Mouse (Mus musculus) heart, embryonic 16.5 days (tissue): ENCODE results near the gene Usp27x. TPM values are rescaled to one million over a fixed set of nuclear protein-coding genes. Genes with fewer than 3 reads are reported as not detected.

Experiments
- ATAC-seq: fragments of 200-750 bp; cut with Nextera tagmentation; replicated peaks from 2 replicates; pipeline ENCODE4 v1.8.0; 2017; ENCODE audit warnings: moderate number of reproducible peaks; ENCODE audit not compliant: insufficient read depth, low FRiP score; ENCODE audit errors: extremely low read depth
- H3K27ac ChIP-seq: fragments of 300-500 bp; sonication (generic); 2 replicates; pipeline ENCODE4 v1.5.1; 2014; ENCODE audit warnings: mild to moderate bottlenecking, low read length, control low read depth, moderate library complexity
- H3K27me3 ChIP-seq: fragments of 300-500 bp; sonication (generic); 2 replicates; pipeline ENCODE4 v1.6.1; 2014; ENCODE audit warnings: low read length, mixed read lengths; ENCODE audit not compliant: control insufficient read depth, insufficient read depth
- H3K36me3 ChIP-seq: fragments of 300-500 bp; sonication (generic); 2 replicates; pipeline ENCODE4 v1.6.1; 2014; ENCODE audit not compliant: control insufficient read depth, insufficient read depth
- H3K4me1 ChIP-seq: fragments of 300-500 bp; sonication (generic); 2 replicates; pipeline ENCODE4 v1.6.1; 2014; ENCODE audit warnings: low read length, mixed read lengths; ENCODE audit not compliant: control insufficient read depth, insufficient read depth
- H3K4me2 ChIP-seq: fragments of 300-500 bp; sonication (generic); 2 replicates; pipeline ENCODE4 v1.6.1; 2014; ENCODE audit warnings: low read depth, mild to moderate bottlenecking, control low read depth, low read length
- H3K4me3 ChIP-seq: fragments of 300-500 bp; sonication (generic); 2 replicates; pipeline ENCODE4 v1.5.1; 2014; ENCODE audit warnings: mild to moderate bottlenecking, control low read depth, low read length
- H3K9ac ChIP-seq: fragments of 300-500 bp; sonication (generic); 2 replicates; pipeline ENCODE4 v1.6.1; 2014; ENCODE audit warnings: low read length, control low read depth
- H3K9me3 ChIP-seq: fragments of 300-500 bp; sonication (generic); replicated peaks from 2 replicates; pipeline ENCODE4 v1.6.1; 2016; ENCODE audit warnings: low read length; ENCODE audit not compliant: control insufficient read depth
- WGBS: fragments of 180-500 bp; shearing (Covaris S2); extraction: QIAGEN DNeasy Blood & Tissue Kit; methylation state at CpG from one replicate; pipeline ENCODE4 v1.1.7; 2014; 5-methylcytosine and 5-hydroxymethylcytosine counted together
- polyA plus RNA-seq: library from polyadenylated mRNA; unstranded; fragments of >200 nt; fragmentation: Nextera tagmentation; extraction: Ambion mirVana; gene quantifications from 2 replicates; pipeline ENCODE4 v1.2.1, GENCODE M21; 2015

Gene Usp27x
- polyA plus RNA-seq, 1 experiment from 2014 or later, result 0.28 TPM

DNA sequence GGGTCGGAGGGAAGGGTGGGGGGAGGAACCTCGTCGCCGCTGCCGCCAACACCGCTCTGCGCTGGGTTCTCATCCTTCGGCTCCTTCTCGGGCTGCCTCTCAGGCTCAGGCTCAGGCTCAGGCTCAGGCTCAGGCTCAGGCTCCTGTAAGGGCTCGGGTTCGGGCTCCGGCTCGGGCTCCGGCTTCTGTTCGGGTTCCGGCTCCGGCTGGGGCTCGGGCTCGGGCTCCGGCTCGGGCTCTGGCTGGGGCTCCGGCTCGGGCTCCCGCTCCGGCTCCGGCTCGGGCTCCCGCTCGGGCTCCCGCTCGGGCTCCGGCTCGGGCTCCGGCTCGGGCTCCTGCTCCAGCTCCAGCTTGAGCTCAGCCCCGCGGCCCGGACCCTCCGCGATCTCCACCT, 311 bp downstream of the Usp27x start:
- Histone ChIP-seq H3K4me1 (peaks cover 4% of the 10 kb centered on the region; the same call in 1 of the 2 replicates), H3K36me3 (no peaks in the 10 kb centered on the region), H3K4me3 (peak overlapping the region; percentile 65), H3K9me3 (no peaks in the 10 kb centered on the region), H3K27ac (peak overlapping the region; percentile 79), H3K4me2 (peak overlapping the region; percentile 91), H3K27me3 (no peaks in the 10 kb centered on the region), H3K9ac (peak overlapping the region; percentile 76)
- 25% methylated on average over 23 of the region's 40 CpGs for WGBS
- ATAC-seq, result peak; percentile 21; the same call in 1 of the 2 replicates

DNA sequence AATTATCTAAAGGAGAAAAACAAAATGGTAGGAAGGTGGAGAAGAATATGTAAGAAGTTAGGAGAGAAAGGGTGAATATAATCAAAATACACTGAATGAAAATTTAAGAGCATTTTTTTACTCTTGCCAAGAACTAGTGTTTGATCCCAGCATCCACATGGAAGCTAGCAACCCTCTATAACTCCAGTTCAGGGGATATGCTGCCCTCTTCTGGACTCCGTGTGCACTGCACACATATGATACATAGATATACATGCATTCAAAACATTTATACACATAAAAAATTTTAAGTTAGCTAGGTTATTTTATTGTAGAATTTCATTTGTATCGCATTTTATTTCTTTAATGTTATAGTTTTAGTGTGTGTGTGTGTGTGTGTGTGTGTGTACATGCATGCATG, 50.2 kb downstream of the Usp27x start:
- Histone ChIP-seq H3K27ac (no peak overlapping the region), H3K27me3 (no peaks in the 10 kb centered on the region), H3K4me1 (no peaks in the 10 kb centered on the region), H3K9me3 (no peaks in the 10 kb centered on the region), H3K36me3 (no peaks in the 10 kb centered on the region), H3K9ac (no peak overlapping the region), H3K4me3 (no peak overlapping the region), H3K4me2 (no peak overlapping the region)
- no peak for ATAC-seq
- 30% methylated on average over 2 of the region's 2 CpGs for WGBS

DNA sequence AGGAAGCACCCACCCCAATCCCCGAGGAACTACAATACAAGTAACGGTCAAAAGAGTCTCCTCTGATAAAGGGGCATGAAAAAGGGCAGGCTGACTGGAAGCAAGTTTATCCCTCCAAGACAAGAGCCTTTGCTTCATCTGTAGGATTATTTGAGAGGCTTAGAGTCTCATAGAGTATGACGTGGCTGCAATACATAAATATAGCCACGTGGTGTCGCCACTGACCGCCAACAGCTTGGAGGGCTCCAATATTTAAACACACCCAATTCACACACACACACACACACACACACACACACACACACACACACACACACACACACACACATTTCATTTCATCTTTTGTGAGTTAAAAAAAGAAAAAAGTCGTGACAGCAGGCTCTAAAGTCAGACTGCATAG, 53.3 kb downstream of the Usp27x start:
- Histone ChIP-seq H3K27ac (no peak overlapping the region), H3K4me3 (no peak overlapping the region), H3K4me2 (no peak overlapping the region), H3K36me3 (no peaks in the 10 kb centered on the region), H3K4me1 (no peaks in the 10 kb centered on the region), H3K9me3 (no peaks in the 10 kb centered on the region), H3K9ac (no peak overlapping the region), H3K27me3 (no peaks in the 10 kb centered on the region)
- 5% methylated on average over 7 of the region's 7 CpGs for WGBS
- no peak for ATAC-seq

Other genes with a start within 250 kb of the Usp27x start
- gene Clcn5, start 56.5 kb downstream of the Usp27x start, polyA plus RNA-seq, result 10.0 and 13.4 TPM in 2 replicates
- 0.06 and 0.12 TPM in 2 replicates for gene Foxp3, start 197.8 kb upstream of the Usp27x start, polyA plus RNA-seq
- 1.2 and 1.8 TPM in 2 replicates for gene Ppp1r3f, start 198.5 kb upstream of the Usp27x start, polyA plus RNA-seq
- 20.8 and 23.0 TPM in 2 replicates for gene Ccdc22, start 229.7 kb upstream of the Usp27x start, polyA plus RNA-seq
- not detected in 2 replicates for gene Cacna1f, start 231.3 kb upstream of the Usp27x start, polyA plus RNA-seq